Mouse (Mus musculus) kidney, embryonic 16.5 days (tissue): Measurements from ENCODE around the gene 4921536K21Rik. TPM values are rescaled to one million over a fixed set of nuclear protein-coding genes. Genes with fewer than 3 reads are reported as not detected.
A peak's percentile ranks its signal among the peaks of the same experiment; 100 is the strongest.

Experiments
- ATAC-seq: fragments of 200-750 bp; cut with Nextera tagmentation; 2 replicates; pipeline ENCODE4 v1.8.0; 2017; ENCODE audit warnings: moderate TSS enrichment; ENCODE audit not compliant: low FRiP score, low TSS enrichment
- H3K27ac ChIP-seq: fragments of 300-500 bp; sonication (generic); 2 replicates; pipeline ENCODE4 v1.5.1; 2014; ENCODE audit warnings: low read length
- H3K27me3 ChIP-seq: fragments of 300-500 bp; sonication (generic); 2 replicates; pipeline ENCODE4 v1.6.1; 2014; ENCODE audit warnings: low read length, control low read depth, mixed read lengths; ENCODE audit not compliant: insufficient read depth
- H3K36me3 ChIP-seq: fragments of 300-500 bp; sonication (generic); 2 replicates; pipeline ENCODE4 v1.6.1; 2014; ENCODE audit warnings: low read length, control low read depth, mixed read lengths; ENCODE audit not compliant: insufficient read depth
- H3K4me1 ChIP-seq: fragments of 300-500 bp; sonication (generic); 2 replicates; pipeline ENCODE4 v1.6.1; 2014; ENCODE audit warnings: low read length, control low read depth, mixed read lengths; ENCODE audit not compliant: insufficient read depth
- H3K4me2 ChIP-seq: fragments of 300-500 bp; sonication (generic); replicated peaks from 2 replicates; pipeline ENCODE4 v1.6.1; 2014; ENCODE audit warnings: low read depth, low read length
- H3K4me3 ChIP-seq: fragments of 300-500 bp; sonication (generic); 2 replicates; pipeline ENCODE4 v1.5.1; 2014; ENCODE audit warnings: mild to moderate bottlenecking, low read length
- H3K9ac ChIP-seq: fragments of 300-500 bp; sonication (generic); replicated peaks from 2 replicates; pipeline ENCODE4 v1.6.1; 2014; ENCODE audit warnings: low read length
- H3K9me3 ChIP-seq: fragments of 300-500 bp; sonication (generic); 2 replicates; pipeline ENCODE4 v1.6.1; 2016; ENCODE audit warnings: low read length, control low read depth
- WGBS: fragments of 180-500 bp; shearing (Covaris S2); extraction: QIAGEN DNeasy Blood & Tissue Kit; methylation state at CpG from one replicate; pipeline ENCODE4 v1.1.7; 2014; 5-methylcytosine and 5-hydroxymethylcytosine counted together
- polyA plus RNA-seq: library from polyadenylated mRNA; unstranded; fragments of >200 nt; fragmentation: Nextera tagmentation; extraction: Ambion mirVana; gene quantifications from 2 replicates; pipeline ENCODE4 v1.2.1, GENCODE M21; 2015

4921536K21Rik gene
- polyA plus RNA-seq, 1 experiment from 2014 or later, result 0.71 TPM

- Histone ChIP-seq H3K36me3 (no peaks in the 10 kb centered on the region), H3K4me1 (0 out of 2 replicates have a peak, but pooled peaks cover 4% of the 10 kb centered on the region), H3K27ac (no peak overlapping the region), H3K27me3 (no peaks in the 10 kb centered on the region), H3K4me3 (no peak overlapping the region), H3K9ac (no peak overlapping the region), H3K9me3 (no peaks in the 10 kb centered on the region), H3K4me2 (no peak overlapping the region)
- 0 out of 2 replicates have a peak, but pooled peaks have one; percentile 27 for ATAC-seq
- WGBS, result 50% methylated on average over 2 of the region's 2 CpGs
These were observed 44.6 kb downstream of the 4921536K21Rik start for GRCm38 (mm10) chr11:3850315-3850614.

- Histone ChIP-seq H3K27me3 (no peaks in the 10 kb centered on the region), H3K9me3 (no peaks in the 10 kb centered on the region), H3K36me3 (no peaks in the 10 kb centered on the region), H3K4me2 (no peak overlapping the region), H3K27ac (no peak overlapping the region), H3K9ac (no peak overlapping the region), H3K4me1 (0 out of 2 replicates have a peak, but pooled peaks cover 4% of the 10 kb centered on the region), H3K4me3 (no peak overlapping the region)
- ATAC-seq, result peak; percentile 46; the same call in 1 of the 2 replicates
- WGBS, result 62% methylated on average over 15 of the region's 15 CpGs
These were observed 45.2 kb downstream of the 4921536K21Rik start for GRCm38 (mm10) chr11:3849469-3850314.

GRCm38 (mm10) chr11:3846351-3846750, 48.5 kb downstream of the 4921536K21Rik start:
- Histone ChIP-seq H3K9me3 (no peaks in the 10 kb centered on the region), H3K36me3 (no peaks in the 10 kb centered on the region), H3K27ac (no peak overlapping the region), H3K4me1 (0 out of 2 replicates have a peak, but pooled peaks cover 4% of the 10 kb centered on the region), H3K9ac (no peak overlapping the region), H3K27me3 (no peaks in the 10 kb centered on the region), H3K4me2 (no peak overlapping the region), H3K4me3 (no peak overlapping the region)
- 54% methylated on average over 2 of the region's 2 CpGs for WGBS
- ATAC-seq, result no peak

- WGBS, result 82% methylated on average over 17 of the region's 17 CpGs
- H3K4me1 ChIP-seq, result no peaks in the 10 kb centered on the region
- H3K36me3 ChIP-seq, result no peaks in the 10 kb centered on the region
- no peak overlapping the region for H3K9ac ChIP-seq
- H3K9me3 ChIP-seq, result no peaks in the 10 kb centered on the region
- no peaks in the 10 kb centered on the region for H3K27me3 ChIP-seq
- H3K4me2 ChIP-seq, result no peak overlapping the region
- H3K4me3 ChIP-seq, result no peak overlapping the region
- no peak overlapping the region for H3K27ac ChIP-seq
- ATAC-seq, result no peak
These were observed 50.8 kb downstream of the 4921536K21Rik start for GRCm38 (mm10) chr11:3843943-3844734.

Other genes with a start within 250 kb of the 4921536K21Rik start
- 27.5 and 31.2 TPM in 2 replicates for gene Morc2a, start 245.9 kb downstream of the 4921536K21Rik start, polyA plus RNA-seq
- 1.1 and 1.2 TPM in 2 replicates for gene Osbp2, start 31.2 kb downstream of the 4921536K21Rik start, polyA plus RNA-seq
- 14.7 and 16.4 TPM in 2 replicates for gene Dusp18, start 142 bp upstream of the 4921536K21Rik start, polyA plus RNA-seq
- 5.0 and 6.1 TPM in 2 replicates for gene Slc35e4, start 19.6 kb upstream of the 4921536K21Rik start, polyA plus RNA-seq
- gene Tcn2, start 37.1 kb upstream of the 4921536K21Rik start, polyA plus RNA-seq, result 152 and 173 TPM in 2 replicates
- 88.0 and 88.8 TPM in 2 replicates for gene Pes1, start 68.9 kb upstream of the 4921536K21Rik start, polyA plus RNA-seq
- gene 4930556J24Rik, start 81.7 kb upstream of the 4921536K21Rik start, polyA plus RNA-seq, result 0.31 and 0.49 TPM in 2 replicates
- gene Gal3st1, start 88.5 kb upstream of the 4921536K21Rik start, polyA plus RNA-seq, result 9.7 and 11.1 TPM in 2 replicates
- 0.41 TPM in 1 of 2 replicates, not detected in the other for gene Sec14l4, start 136.4 kb upstream of the 4921536K21Rik start, polyA plus RNA-seq
- 1.7 TPM in 1 of 2 replicates, not detected in the other for gene Sec14l3, start 169.7 kb upstream of the 4921536K21Rik start, polyA plus RNA-seq
- 18.5 and 20.1 TPM in 2 replicates for gene Mtfp1, start 200.3 kb upstream of the 4921536K21Rik start, polyA plus RNA-seq
- 1.5 and 2.1 TPM in 2 replicates for gene Sec14l2, start 228.3 kb upstream of the 4921536K21Rik start, polyA plus RNA-seq
- 28.9 and 30.0 TPM in 2 replicates for gene Rnf215, start 240.1 kb upstream of the 4921536K21Rik start, polyA plus RNA-seq